Comparison of ENCODE assay signal across 19 mouse cellular contexts in the genomic region with DNA sequence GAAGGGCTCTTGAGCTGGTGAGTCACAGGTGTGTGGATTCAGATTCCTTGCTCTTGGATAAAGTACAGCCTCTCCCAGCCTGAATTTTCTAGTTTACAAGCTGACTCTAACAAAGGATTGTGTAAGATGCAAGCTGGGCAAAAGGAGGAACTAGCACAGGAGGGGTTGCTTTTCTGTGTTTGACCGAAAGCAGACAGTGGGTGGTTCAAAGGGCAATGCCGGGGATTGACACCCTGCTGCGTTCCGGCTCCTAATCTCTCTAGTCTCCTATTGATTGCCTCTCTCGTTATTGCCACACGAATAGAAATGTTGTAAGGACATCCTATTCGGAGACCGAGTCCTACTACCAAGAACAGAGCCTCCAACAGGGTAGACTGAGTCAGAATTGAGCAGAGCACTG. TPM values are rescaled to one million over a fixed set of nuclear protein-coding genes. Genes with fewer than 3 reads are reported as not detected.
DNase-seq lines count a peak whose midpoint lies in the region; ATAC-seq and TF ChIP-seq lines count a peak whose summit lies in the region.
"Had no signal": no experiment of that assay in that cellular context is flagged by ENCODE, and none has a peak within 500 bp of the region (broad histone marks: within the 10 kb centered on the region; RNA-seq: fewer than 3 reads in every experiment).

No protein-coding gene starts in this region.

- TF ChIP-seq CTCF in heart, adult 2 months (IDR thresholded peaks at IDR 0.05): no peak

- DNase-seq in ES-CJ7 (ENCODE audit: low read depth, low spot score) (peak; percentile 33), R1 (ENCODE audit: low read depth, low spot score) (peak; percentile 66), liver (peak; percentile 29)
- DNase-seq in heart, adult 2 months: no peak
- DNase-seq in lung, postnatal 25 days (ENCODE audit: low spot score): no peak
- no peak for DNase-seq in heart, postnatal 14 days
- no peak for DNase-seq in lung, postnatal 10 days
- DNase-seq: adrenal gland, postnatal 36 days; cerebellum, postnatal 25 days; gastrocnemius, postnatal 25 days; thymus, postnatal 36 days had no signal

- no peaks in the 10 kb centered on the region for H3K4me1 ChIP-seq in heart, adult 2 months (ENCODE audit: control insufficient read depth, insufficient read depth, low read length)
- H3K4me1 ChIP-seq: heart, embryonic 13.5 days; megakaryocyte, embryonic 14.5 days had no signal

- no peak for TF ChIP-seq EP300 in heart, adult 2 months (IDR thresholded peaks at IDR 0.05; ENCODE audit: insufficient read depth, low read depth, low read length)

- intact Hi-C loops in heart, adult 2 months (cut with DNase I): no loop called here
- intact Hi-C loops in heart, postnatal 14 days (cut with DNase I): no loop called here

- no peaks in the 10 kb centered on the region for H3K36me3 ChIP-seq in heart, adult 2 months (ENCODE audit: control insufficient read depth, insufficient read depth, low read length)
- H3K36me3 ChIP-seq: heart, embryonic 13.5 days; limb, embryonic 15.5 days; neural tube, embryonic 13.5 days had no signal

- no peaks in the 10 kb centered on the region for H3K79me2 ChIP-seq in heart, adult 2 months (replicated peaks; ENCODE audit: control insufficient read depth, insufficient read depth, low read length)

- 77% methylated on average over 8 of the region's 8 CpGs for WGBS in heart, adult 2 months

- no peak for TF ChIP-seq POLR2A in heart, adult 2 months (IDR thresholded peaks at IDR 0.05; ENCODE audit: insufficient read depth, low read depth, low read length)

- H3K4me3 ChIP-seq in heart, adult 2 months: no peak overlapping the region
- H3K4me3 ChIP-seq: heart, embryonic 13.5 days; limb, embryonic 15.5 days; megakaryocyte, embryonic 14.5 days; neural tube, embryonic 13.5 days had no signal

- ATAC-seq in megakaryocyte, adult 5-6 weeks (ENCODE audit: poor library complexity, severe bottlenecking): peak; percentile 80
- ATAC-seq: CD4-positive, CD25-positive, alpha-beta regulatory T cell, adult 4 months had no signal

- H3K27ac ChIP-seq in heart, adult 2 months: no peak overlapping the region
- H3K27ac ChIP-seq: heart, embryonic 13.5 days; limb, embryonic 15.5 days; neural tube, embryonic 13.5 days had no signal

- no peaks in the 10 kb centered on the region for H3K27me3 ChIP-seq in heart, adult 2 months (ENCODE audit: control insufficient read depth, insufficient read depth, low read length)
- H3K27me3 ChIP-seq: heart, embryonic 13.5 days; limb, embryonic 15.5 days; neural tube, embryonic 13.5 days had no signal

- no peak overlapping the region for H3K9ac ChIP-seq in heart, adult 2 months (ENCODE audit: low read depth, low read length)
- H3K9ac ChIP-seq: heart, embryonic 13.5 days; limb, embryonic 15.5 days; neural tube, embryonic 13.5 days had no signal

RNA-seq across cellular contexts. Expression of a gene that starts 1.0 kb away (rescaled TPM):
- 0.84 TPM in 1 of 2 replicates, not detected in the other for total RNA-seq in megakaryocyte, adult 5-6 weeks (2015)
- not detected in 2 replicates for total RNA-seq in megakaryocyte, adult 5-6 weeks (2017)
- not detected for total RNA-seq in heart, adult 2 months (2021)
- not detected in 2 replicates for polyA plus RNA-seq in heart, adult 2 months (2012; rRNA removed)
- not detected for total RNA-seq in heart, postnatal 14 days (2021)
- total RNA-seq: gastrocnemius, postnatal 25 days; layer of hippocampus, postnatal 10 days had no signal
- polyA plus RNA-seq: hindbrain, embryonic 11.5 days had no signal

RNA-seq across cellular contexts. Expression of a gene that starts 27.2 kb away (rescaled TPM):
- total RNA-seq in megakaryocyte, adult 5-6 weeks (2015): 2.3 and 3.1 TPM in 2 replicates
- 3.3 and 4.1 TPM in 2 replicates for total RNA-seq in megakaryocyte, adult 5-6 weeks (2017)
- total RNA-seq in heart, adult 2 months (2021): 1 to 10 TPM; 1.7 to 2.1 TPM
- 4.8 and 5.2 TPM in 2 replicates for polyA plus RNA-seq in heart, adult 2 months (2012; rRNA removed)
- 1 to 10 TPM; 1.6 to 2.2 TPM for total RNA-seq in heart, postnatal 14 days (2021)

Comparison
In these comparisons a context has a peak if more than half of its experiments do, and no peak if none do; other contexts are left out.
1. DNase-seq: peak in ES-CJ7 (single experiment), R1 (single experiment) and liver (single experiment); none in heart, adult 2 months (0 of 2), lung, postnatal 25 days (single experiment), heart, postnatal 14 days (0 of 2) and lung, postnatal 10 days (single experiment).